Mouse (Mus musculus) cerebral cortex, adult 2 months (tissue): Measurements from ENCODE around the gene Bace1.

Experiments
- WGBS: fragments of 180-500 bp; shearing (Covaris S2); methylation state at CpG from one replicate; pipeline ENCODE4 v1.1.7; 2018; 5-methylcytosine and 5-hydroxymethylcytosine counted together

Gene Bace1

DNA sequence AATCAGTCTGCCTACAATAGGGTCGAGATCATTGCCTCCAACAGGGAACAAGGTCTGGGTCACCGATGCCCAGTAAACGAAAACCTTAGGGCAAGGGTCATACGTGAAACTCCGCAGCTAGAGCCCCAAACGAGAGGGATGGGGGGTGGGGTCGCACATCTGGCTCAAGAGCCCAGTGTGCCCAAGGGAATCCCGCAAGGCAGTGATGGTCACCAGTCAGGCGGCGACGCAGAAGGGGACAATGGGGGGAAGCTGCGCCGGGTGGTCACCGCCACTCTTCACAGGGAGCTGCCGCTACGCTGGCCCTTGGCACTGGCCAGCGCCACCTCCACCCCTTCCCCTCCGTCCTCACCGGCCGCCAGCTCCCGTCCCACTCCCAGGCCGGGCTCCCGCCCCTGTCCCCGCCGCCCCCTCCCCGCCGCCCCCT, 67.4 kb downstream of the Bace1 start:
- under 1% methylated on average over 15 of the region's 27 CpGs for WGBS

DNA sequence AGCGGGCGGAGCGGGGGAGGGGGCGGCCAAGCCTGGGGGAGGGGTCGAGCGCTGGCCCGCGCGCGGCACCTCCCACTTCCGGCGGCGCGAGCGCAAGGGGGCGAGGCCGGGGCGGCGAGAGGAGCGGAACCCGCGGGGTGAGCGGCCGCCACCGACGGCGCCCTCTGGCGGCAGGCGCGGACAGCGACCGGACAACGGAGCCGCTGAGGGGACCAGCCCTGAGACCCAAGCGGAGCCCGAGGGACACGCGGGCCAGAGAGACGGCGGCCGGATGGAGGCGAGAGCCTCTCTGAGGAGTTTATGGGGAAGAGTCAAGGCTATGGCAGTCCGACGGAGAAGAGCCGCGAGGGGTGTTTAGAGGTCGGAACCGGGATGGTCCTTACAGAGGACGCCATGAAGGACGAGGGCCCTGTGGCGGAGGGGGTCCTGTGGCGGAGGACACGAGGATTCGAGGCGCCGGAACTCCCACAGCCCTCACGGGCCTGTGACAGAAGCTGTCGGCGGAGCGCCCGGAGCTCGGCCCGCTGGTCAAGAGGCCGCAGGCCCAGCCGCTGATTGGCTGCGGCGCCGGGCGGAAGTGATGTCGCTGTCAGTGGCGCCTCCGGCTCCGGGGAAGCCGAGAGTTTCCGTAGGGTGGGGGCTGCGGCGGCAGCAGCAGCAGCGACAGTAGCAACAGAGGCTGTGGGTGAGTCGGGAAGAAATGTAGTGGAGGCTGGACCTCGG, 68.1 kb downstream of the Bace1 start, which contains the start of the genes Pcsk7 and Rnf214:
TSS of gene Pcsk7 (plus strand) at position 143 of the 723 bp plus-strand sequence.
TSS of gene Rnf214 (minus strand) at position 557 of the 723 bp plus-strand sequence.
- under 1% methylated on average over 71 of the region's 80 CpGs for WGBS

DNA sequence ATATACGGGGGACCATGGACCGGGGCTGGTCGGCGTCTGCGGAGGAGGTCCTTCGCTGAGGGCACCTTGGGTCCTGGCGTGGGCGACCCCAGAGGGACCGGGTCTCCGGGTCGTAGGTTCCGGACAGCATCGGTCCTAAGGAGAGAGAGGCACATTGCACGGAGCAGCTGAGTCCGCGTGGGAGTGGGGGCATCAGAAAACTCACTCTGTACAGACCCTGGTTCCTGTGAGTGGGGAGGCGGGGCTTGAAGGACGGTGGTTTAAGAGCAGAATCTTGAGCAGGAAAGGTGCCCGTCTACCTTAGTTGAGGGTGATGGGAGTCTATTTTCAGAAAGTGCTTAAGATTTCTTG, 68.7 kb downstream of the Bace1 start:
- WGBS, result under 1% methylated on average over 19 of the region's 19 CpGs

- 87% methylated on average over 3 of the region's 3 CpGs for WGBS
Measured at GRCm38 (mm10) chr9:45910995-45911394, 72.6 kb downstream of the Bace1 start.

- 63% methylated on average over 1 of the region's 1 CpGs for WGBS
Measured at GRCm38 (mm10) chr9:45911673-45912072, 73.3 kb downstream of the Bace1 start.
